Mouse (Mus musculus) inflammation-experienced regulatory T-cells, adult 6 months (primary cell): ENCODE results near the gene Megf6. TPM values are rescaled to one million over a fixed set of nuclear protein-coding genes. Genes with fewer than 3 reads are reported as not detected.
A peak's percentile ranks its signal among the peaks of the same experiment; 100 is the strongest.

Experiments
- ATAC-seq: one replicate; pipeline ENCODE4 v1.8.0; 2017
- polyA plus RNA-seq, 3 experiments: library from polyadenylated mRNA; unstranded; fragments of 100-300 nt; shearing (Covaris generic); gene quantifications; one replicate each; pipeline ENCODE4 v1.2.1; 2017

Gene Megf6
- polyA plus RNA-seq, 3 experiments from 2014 or later, result not detected

DNA sequence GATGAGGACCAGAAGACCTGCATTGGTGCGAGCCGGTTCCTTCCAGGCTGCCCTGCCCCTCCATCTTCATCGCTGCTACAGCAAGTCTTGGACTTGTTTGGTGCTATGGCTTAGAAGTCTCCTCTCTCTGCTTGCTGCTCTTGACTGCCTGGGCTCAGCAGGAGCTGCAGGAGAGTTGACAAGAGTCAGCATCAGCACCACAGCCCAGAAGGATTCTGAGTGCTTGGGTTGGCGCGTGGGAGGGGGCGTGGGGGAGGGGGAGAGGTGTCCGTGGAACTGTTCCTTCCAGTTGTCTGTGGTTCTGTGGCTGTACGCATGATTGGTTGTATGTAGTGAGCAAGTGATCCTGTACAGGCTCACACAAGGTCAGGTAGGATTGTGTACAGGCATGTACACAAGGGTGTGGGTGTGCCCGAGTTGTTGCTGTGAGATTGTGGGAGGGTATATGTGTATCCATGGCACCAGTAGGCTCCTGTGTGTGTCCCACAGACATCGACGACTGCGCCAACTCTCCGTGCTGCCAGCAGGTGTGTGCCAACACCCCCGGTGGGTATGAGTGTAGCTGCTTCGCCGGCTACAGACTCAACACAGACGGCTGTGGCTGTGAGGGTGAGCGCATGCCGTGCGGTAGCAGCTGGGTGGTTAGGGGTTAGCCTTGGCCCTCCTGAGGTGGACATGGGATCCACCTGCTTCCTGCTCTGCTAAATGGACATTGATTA is 82.2 kb downstream of the Megf6 start:
- ATAC-seq, result no peak

DNA sequence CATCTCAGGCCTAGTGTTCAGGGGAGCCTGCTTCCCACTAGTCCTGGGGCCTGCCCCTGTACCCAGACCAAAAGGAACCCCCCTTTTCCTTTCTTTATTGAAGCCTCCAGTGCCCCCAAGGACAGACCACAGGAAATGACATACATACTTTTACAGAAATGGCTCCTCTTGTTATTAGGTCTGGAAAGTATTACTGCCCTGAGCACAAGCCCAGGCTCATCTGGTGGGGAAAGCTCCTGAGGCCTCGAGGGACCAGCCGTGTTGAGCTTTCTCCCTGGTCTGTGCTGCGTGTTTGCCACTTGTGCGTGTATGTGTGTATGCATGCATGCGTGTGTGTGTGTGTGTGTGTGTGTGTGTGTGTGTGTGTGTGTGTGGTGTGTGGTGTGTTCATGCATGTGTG is 90.2 kb downstream of the Megf6 start:
- no peak for ATAC-seq

DNA sequence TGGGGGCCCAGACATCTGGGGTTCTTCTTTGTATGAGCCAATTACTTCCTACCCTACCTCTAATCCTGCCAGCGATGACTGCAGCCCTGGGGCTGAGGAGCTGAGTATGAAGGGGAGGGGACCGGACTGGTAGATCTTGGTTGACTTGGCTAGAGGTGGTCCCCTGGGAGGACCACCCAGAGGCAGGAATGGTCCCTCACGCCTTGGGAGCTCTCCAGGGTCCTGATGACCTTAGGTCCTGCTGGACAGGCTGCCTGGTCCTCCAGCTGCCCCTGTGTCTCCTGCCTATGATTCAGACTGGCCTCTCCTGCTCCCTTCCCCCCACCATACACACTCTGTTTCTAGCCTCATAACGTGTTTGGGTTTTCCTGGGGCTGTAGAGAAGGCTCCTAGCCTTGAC is 91.5 kb downstream of the Megf6 start:
- no peak for ATAC-seq

DNA sequence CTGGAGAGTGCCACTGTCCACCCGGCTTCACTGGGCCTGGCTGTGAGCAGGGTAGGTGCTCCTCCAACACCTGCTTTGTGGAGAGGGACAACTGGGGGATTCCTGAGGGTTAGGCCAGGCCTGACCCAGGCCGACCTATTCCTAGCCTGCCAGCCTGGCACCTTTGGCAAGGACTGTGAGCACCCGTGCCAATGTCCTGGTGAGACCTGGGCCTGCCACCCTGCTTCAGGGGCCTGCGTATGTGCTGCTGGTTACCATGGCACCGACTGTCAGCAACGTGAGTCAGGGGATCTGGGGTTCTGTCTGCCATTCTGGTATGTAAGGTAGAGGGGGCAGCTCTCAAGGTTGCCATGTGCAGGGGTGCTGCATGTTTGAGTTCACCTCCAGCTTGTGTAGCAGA is 97.0 kb downstream of the Megf6 start:
- no peak for ATAC-seq

DNA sequence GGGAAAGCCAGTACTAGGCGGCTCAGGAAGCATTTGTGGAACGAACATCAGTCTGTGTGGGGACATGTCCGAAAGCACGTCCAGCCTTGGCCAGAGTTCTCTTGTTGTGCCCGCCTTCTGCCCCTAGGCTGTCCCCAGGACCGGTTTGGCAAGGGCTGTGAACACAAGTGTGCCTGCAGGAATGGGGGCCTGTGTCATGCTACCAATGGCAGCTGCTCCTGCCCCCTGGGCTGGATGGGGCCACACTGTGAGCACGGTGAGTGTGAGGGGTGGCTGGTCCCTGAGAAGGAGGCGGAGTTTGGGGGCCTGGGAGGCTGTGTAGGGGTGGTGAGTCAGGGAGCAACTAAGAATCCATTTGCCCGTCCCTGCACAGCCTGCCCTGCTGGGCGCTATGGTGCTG is 99.0 kb downstream of the Megf6 start:
- ATAC-seq, result no peak

DNA sequence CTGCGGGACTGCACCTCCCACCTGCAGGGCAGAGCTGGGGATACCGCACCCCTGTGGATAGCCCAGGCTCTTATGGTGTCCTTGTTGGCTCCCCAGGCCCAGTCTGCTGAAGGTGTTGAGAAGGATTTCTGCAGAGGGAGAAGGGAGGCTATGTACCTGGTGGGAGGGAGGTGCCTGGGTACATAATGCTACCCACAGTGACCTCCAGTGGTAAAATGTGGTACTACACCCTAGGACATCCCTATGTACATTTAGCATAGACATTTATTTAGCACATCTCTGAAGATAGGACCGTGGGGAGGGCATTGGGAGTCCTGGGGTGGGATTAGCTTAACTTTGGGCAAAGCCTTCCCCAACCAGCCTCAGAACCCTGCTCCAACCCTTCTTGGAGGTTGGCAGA is 102.5 kb downstream of the Megf6 start:
- no peak for ATAC-seq

DNA sequence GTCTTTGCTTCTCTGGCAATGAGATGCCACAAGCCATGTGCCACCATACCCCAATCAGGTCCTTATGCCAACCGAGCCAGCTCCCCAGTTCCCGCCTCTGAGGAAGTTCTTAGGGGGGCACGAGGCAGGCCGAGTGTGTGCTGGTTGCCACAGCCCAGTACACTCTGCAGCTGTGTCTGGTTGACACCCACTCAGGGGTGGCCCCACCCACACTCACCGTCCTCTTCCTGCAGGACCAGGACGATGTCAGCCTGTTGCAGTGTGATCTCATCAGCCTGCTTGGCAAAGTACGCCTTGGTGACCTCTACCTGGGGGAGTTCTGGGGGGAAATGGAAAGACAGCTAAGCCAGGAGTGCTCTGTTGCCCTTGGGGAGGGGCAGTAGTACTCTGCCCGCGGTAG is 109.0 kb downstream of the Megf6 start:
- no peak for ATAC-seq

DNA sequence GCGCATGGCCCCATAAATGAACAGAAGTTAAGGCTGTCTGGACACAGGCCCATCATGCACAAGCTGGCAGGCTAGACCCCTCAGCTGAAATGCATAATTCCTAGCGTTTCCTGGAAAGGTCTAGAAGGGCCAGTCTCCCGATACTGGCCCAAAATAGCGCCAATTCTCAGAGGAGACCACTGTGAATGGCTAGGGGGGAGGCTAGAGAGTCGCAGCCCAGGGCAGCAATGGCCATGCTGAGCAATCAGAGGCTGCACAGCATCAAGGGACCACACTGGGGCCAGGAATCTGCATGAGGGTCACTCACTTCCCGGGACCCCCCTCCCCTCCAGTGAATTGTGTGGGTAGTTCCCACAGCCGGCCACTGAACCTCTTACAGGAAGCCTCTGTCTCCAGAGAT is 113.1 kb downstream of the Megf6 start:
- ATAC-seq, result no peak

DNA sequence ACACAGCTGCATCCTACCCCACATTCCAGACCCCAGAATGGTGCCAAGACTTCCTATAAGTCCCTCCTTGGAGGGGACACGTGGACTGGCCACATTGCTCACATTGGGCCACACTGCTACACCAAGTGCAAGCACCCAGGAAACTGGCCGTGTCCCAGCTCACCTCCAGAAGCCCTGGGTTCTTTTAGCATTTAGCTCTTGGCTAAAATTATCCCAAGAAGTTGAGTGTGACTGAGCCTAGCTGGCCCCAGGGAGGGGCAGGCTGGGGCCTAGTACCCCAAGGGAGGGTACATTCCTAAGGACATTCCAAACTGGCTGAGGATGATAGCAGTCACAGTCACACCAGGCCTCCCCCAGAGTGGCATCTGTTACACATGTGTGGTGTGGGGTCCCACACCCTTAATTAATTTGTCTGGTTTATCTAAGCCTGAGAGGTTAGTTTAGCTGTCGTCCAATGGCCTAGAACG is 123.2 kb downstream of the Megf6 start:
- no peak for ATAC-seq

DNA sequence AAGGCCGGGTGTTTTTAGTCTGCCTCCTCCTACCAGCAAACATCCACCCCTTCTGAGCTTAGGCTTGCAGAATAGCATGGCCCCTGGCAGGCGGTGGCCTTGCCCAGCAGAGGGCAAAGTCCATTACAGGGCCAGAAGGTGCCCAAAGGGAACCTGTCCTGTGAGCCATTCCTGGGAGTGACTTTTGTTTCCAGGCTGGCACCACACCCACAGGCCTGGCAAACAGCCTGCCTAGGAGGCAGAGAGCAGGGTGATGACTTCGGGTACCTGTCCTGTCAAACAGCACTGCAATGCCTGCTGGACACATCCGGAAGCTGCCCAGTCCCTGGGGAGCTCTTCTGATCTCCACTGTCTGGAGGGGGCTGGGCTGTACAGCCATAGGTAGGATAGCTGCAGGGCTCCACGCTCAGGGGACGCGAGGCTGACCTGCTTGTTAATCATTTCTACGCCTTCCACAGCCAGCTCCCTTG is 123.8 kb downstream of the Megf6 start:
- no peak for ATAC-seq

DNA sequence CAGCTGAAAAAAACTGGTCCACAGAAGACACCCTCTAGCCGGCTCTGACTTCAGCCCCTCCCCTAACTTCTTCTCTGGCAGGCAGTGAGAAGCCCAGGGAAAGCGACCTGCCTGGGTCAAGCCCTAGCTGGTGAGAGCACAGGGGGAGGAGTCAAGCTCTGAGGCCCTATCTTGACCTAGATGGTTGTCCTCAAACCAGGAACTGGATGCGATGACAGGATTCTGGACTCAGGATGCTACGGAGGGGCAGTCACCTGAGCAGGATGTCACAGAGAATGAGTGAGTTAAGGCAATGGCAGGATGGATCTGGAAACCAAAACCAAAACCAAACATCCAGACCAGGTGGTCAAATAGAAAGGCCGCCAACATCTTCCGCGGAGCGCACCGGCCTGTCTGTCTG is 127.2 kb downstream of the Megf6 start:
- ATAC-seq, result peak; percentile 53

DNA sequence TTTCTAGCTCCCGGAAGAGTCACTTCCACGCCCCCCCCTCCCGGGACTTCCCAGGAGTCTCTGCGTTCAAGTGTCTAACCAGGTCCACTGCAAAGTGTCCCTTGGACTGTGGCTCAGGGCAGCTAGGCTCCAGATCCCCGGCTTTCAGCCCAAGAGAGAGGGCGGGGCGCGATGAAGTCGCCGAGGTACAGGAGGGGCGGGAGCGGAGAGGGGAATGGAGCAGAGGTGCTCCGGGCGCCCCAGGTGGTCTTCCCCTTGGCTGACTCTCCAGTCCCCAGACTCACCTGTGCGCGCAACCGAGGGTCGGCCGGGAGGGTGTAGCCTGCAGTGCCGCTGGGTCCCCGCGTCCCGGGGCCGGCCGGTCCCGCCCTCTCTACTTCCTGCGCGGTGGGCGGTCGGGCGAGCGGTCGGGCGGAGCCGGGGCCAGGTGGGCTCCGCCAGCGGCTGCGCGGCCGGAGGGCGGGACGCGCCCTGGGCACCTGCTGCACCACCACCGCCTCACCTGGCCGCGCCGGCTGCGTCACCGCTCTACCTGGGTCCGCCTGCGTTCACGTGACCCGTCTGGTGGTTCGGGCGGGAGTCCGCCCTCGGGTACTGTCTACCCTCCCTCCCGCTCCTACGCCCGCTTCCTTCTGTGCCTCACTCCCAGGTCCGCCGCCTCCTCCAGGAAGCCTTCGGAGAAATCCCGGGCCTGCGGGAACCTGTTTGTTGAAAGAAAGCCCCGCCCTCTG is 129.2 kb downstream of the Megf6 start:
- peak; percentile 36 for ATAC-seq

DNA sequence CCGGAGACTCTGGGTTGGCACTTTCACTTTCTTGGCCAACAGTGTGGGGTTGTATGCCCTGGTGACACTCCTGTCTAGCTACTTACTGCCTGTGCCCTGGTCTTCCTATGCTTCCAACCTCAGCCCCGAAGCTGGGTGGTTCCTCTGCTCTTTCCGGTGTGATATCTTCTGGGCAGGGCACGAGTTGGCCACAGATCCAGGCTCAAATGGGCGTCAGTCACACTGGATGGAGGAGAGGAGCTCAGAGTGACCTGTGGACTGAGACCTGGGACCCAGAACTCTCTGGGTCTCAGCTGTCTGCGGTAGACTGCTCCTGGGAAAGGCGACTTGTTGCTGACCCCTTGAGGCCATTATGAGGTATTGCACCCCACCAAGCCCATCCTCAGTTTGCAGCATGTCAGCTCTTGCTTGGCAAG is 130.9 kb downstream of the Megf6 start, which contains the start of gene Arhgef16:
Gene Arhgef16, minus strand, starts transcription at position 211 of the 416 bp plus-strand sequence.
- ATAC-seq, result peak; percentile 49

DNA sequence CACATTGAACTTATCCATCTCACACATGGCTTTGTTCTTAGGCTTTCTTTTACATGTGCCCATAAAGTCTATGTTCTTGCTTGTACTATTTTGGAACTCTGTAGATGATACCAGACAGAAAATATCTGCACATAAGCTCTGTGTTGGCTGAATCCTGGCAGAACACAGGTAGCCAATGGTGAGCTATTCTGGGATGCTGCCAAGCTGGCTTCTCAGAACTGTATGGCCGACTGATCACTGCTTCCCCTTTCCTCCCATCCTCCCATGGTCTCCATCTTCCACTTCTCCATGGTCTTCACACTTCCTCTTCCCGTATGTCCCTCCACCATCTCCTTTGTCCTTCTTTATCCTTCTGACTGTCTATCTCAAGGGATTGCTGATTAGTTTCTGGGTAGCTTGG is 138.6 kb downstream of the Megf6 start:
- ATAC-seq, result no peak

DNA sequence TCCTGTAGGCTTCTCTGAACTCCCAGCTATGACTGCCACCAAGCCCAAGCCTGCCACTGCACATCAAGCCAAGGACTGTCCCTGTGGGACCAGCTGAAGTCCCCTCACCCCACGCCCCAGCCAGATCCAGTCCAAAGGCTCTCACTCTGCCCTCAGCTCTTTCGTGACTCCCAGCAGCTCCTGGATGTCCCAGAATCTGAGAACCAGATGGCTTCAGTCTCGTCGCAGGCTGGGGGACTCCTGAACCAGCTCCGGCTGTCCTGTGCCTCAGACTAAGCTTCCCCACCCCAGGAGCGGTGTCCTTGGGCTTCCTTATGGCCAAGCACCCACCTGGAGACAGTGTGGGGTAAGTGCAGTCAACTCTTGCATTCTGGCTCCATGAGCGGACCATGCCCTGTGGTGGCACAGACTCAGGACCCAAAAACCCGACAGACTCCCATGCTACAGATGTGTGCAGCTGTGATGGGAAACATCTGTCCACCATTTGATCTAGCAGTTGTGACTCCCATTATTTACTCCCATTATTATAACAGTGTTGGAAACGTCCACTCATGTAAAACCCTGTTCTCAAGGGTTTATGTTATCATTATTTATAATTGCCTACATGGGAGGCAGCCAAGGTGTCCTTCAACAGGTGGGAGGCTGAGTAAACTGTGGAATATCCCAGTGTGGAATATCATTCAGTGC is 140.2 kb downstream of the Megf6 start:
- ATAC-seq, result no peak

DNA sequence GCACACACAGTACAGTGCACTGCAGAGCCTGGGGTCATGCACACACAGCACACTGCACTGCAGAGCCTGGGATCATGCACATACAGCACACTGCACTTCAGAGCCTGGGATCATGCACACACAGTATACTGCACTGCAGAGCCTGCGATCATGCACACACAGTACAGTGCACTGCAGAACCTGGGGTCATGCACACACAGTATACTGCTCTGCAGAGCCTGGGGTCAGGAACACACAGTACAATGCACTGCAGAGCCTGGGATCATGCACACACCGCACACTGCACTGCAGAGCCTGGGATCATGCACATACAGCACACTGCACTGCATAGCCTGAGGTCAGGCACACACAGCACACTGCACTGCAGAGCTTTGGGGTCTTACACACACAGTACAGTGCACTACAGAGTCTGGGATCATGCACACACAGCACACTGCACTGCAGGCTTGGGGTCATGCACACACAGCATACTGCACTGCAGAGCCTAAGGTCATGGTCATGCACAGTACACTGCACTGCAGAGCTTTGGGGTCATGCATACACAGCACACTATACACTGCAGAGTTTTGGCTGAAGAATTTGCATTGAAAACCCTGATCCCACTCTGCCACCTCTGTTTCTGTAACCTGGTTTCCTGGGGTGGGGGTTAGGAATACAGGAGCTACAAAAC is 141.7 kb downstream of the Megf6 start:
- ATAC-seq, result no peak

DNA sequence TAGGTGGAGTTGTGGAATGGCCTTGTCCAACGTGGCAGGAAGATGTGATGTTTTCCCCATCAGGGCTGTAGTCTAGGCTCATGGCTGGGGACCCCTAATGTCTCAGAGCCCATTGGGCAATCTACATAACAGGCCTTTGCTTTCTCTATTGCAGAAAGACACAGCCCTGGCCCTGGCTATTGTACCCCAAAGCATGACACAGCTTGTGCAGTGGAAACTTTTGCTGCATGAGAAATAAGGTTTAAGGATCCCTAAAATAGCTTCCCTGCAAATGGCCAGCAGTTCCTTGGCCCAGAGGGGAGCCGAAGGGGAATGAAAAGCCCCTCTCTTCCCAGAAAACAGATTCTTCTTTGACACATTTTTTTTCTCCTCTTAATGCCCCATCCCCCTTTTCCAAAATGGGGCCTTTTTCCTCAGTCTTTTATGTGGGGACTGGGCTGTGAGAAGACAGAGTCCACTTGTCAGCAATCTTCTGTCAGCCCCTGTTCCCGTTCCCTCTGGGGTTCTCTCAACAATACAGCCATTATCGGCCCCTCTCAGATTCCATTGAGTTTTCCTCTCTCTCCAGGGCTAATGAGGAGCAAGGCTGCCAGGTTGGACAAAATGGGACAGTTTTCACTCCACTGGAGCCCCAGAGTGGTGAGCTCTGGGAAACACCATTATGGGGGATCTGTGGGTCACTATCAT is 142.5 kb downstream of the Megf6 start:
- no peak for ATAC-seq

DNA sequence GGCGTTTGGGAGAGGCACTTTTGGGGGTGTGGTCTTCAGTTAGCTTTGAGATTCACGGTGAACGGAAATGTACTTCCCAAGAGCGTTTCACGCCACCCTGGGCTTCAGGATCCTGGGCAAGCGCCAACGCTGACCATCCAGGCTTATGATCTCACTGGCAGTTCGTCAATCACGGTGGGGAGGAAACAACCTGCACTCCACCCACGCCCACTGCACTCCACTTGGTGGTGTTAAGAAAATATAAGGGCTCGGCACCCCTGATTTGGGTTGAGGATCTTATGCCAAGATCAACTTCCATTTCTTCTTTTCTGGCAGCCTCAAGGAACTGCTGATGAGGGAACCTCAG is 143.1 kb downstream of the Megf6 start:
- ATAC-seq, result no peak
